Mouse (Mus musculus) embryo, embryonic 10 days (tissue): ENCODE measurements around the gene Magi2.

Experiments used
- DNase-seq: peaks from one replicate; pipeline ENCODE4 v3.0.0-alpha.2; 2015; ENCODE audit warnings: low spot score

The Magi2 gene

GRCm38 (mm10) chr5:19951102-19951501 lies 724.3 kb downstream of the Magi2 start:
- DNase-seq = no peak

GRCm38 (mm10) chr5:19964113-19964512 lies 737.3 kb downstream of the Magi2 start:
- no peak for DNase-seq

- no peak for DNase-seq
Observed at GRCm38 (mm10) chr5:19972736-19973135, 745.9 kb downstream of the Magi2 start.

- DNase-seq = no peak
Observed at GRCm38 (mm10) chr5:19973852-19974251, 747.0 kb downstream of the Magi2 start.

- DNase-seq = no peak
Observed at GRCm38 (mm10) chr5:19981518-19981917, 754.7 kb downstream of the Magi2 start.

- DNase-seq = no peak
Observed at GRCm38 (mm10) chr5:19982031-19982430, 755.2 kb downstream of the Magi2 start.

- DNase-seq = no peak
Observed at GRCm38 (mm10) chr5:19999486-19999885, 772.6 kb downstream of the Magi2 start.

- no peak for DNase-seq
Observed at GRCm38 (mm10) chr5:19999912-20000311, 773.1 kb downstream of the Magi2 start.

GRCm38 (mm10) chr5:20006616-20007015 lies 779.8 kb downstream of the Magi2 start:
- DNase-seq = no peak

- no peak for DNase-seq
Observed at GRCm38 (mm10) chr5:20007246-20007645, 780.4 kb downstream of the Magi2 start.

GRCm38 (mm10) chr5:20010210-20010609 lies 783.4 kb downstream of the Magi2 start:
- DNase-seq = no peak

GRCm38 (mm10) chr5:20018063-20018462 lies 791.2 kb downstream of the Magi2 start:
- DNase-seq = no peak

GRCm38 (mm10) chr5:20046649-20047048 lies 819.8 kb downstream of the Magi2 start:
- DNase-seq = no peak

GRCm38 (mm10) chr5:20048386-20048785 lies 821.5 kb downstream of the Magi2 start:
- no peak for DNase-seq

- DNase-seq = no peak
Observed at GRCm38 (mm10) chr5:20050284-20050683, 823.4 kb downstream of the Magi2 start.

- DNase-seq = no peak
Observed at GRCm38 (mm10) chr5:20055000-20055399, 828.2 kb downstream of the Magi2 start.

- peak; percentile 66 for DNase-seq
Observed at GRCm38 (mm10) chr5:20056074-20056842, 829.4 kb downstream of the Magi2 start.

- peak; percentile 37 for DNase-seq
Observed at GRCm38 (mm10) chr5:20056856-20057255, 830.0 kb downstream of the Magi2 start.

- no peak for DNase-seq
Observed at GRCm38 (mm10) chr5:20062011-20062410, 835.2 kb downstream of the Magi2 start.

GRCm38 (mm10) chr5:20065081-20065480 lies 838.2 kb downstream of the Magi2 start:
- DNase-seq = no peak

- peak; percentile 48 for DNase-seq
Observed at GRCm38 (mm10) chr5:20068496-20068895, 841.7 kb downstream of the Magi2 start.

- DNase-seq = peak; percentile 15
Observed at GRCm38 (mm10) chr5:20068921-20069486, 842.2 kb downstream of the Magi2 start.

GRCm38 (mm10) chr5:20074101-20074500 lies 847.3 kb downstream of the Magi2 start:
- no peak for DNase-seq

GRCm38 (mm10) chr5:20074867-20075266 lies 848.0 kb downstream of the Magi2 start:
- DNase-seq = no peak
